Mouse (Mus musculus) olfactory bulb, adult 2 months (tissue): ENCODE measurements around the gene Tmem255b. TPM values are rescaled to one million over a fixed set of nuclear protein-coding genes. Genes with fewer than 3 reads are reported as not detected.

Source experiments
- H3K27ac ChIP-seq: fragments of 200-500 bp; 2 replicates; pipeline ENCODE4 v1.5.1; 2012; ENCODE audit warnings: low read depth, low read length; ENCODE audit not compliant: insufficient read depth
- H3K4me1 ChIP-seq: fragments of 200-500 bp; 2 replicates; pipeline ENCODE4 v1.6.1; 2012; ENCODE audit warnings: low read length; ENCODE audit not compliant: control insufficient read depth, insufficient read depth
- H3K4me3 ChIP-seq: fragments of 200-500 bp; 2 replicates; pipeline ENCODE4 v1.5.1; 2012; ENCODE audit warnings: mild to moderate bottlenecking, low read depth, low read length, moderate library complexity; ENCODE audit not compliant: insufficient read depth
- CTCF ChIP-seq: fragments of 200-500 bp; IDR thresholded peaks from 2 replicates; pipeline ENCODE4 v1.5.1; 2012; ENCODE audit warnings: low read depth, mild to moderate bottlenecking, low read length, moderate library complexity; ENCODE audit not compliant: insufficient read depth
- POLR2A ChIP-seq: fragments of 200-500 bp; IDR thresholded peaks from 2 replicates; pipeline ENCODE4 v1.6.1; 2012; ENCODE audit warnings: mild to moderate bottlenecking, low read depth, low read length, moderate library complexity; ENCODE audit not compliant: insufficient read depth
- WGBS: fragments of 180-500 bp; shearing (Covaris S2); methylation state at CpG from one replicate; pipeline ENCODE4 v1.1.7; 2018; 5-methylcytosine and 5-hydroxymethylcytosine counted together
- polyA plus RNA-seq: library from polyadenylated mRNA; stranded (reverse); fragments of >200 nt; gene quantifications from 2 replicates; pipeline ENCODE4 v1.2.4, GENCODE M21; 2012; ENCODE audit warnings: low replicate concordance; ENCODE audit not compliant: missing spikeins, insufficient read depth, insufficient read length

Tmem255b gene
- polyA plus RNA-seq, 1 experiment, result not detected

- Histone ChIP-seq H3K27ac (no peak overlapping the region), H3K4me1 (peaks cover 7% of the 10 kb centered on the region; the same call in 1 of the 2 replicates), H3K4me3 (no peak overlapping the region)
- TF ChIP-seq POLR2A, result no peak
- no peak for TF ChIP-seq CTCF
- WGBS, result 72% methylated on average over 5 of the region's 5 CpGs
Measured at GRCm38 (mm10) chr8:13513556-13514370, 78.8 kb downstream of the Tmem255b start.

GRCm38 (mm10) chr8:13516011-13516442 is 81.0 kb downstream of the Tmem255b start:
- Histone ChIP-seq H3K4me3 (no peak overlapping the region), H3K4me1 (peaks cover 7% of the 10 kb centered on the region; the same call in 1 of the 2 replicates), H3K27ac (no peak overlapping the region)
- 50% methylated on average over 7 of the region's 7 CpGs for WGBS
- TF ChIP-seq CTCF, result no peak
- TF ChIP-seq POLR2A, result no peak

- Histone ChIP-seq H3K4me1 (peaks cover 7% of the 10 kb centered on the region; the same call in 1 of the 2 replicates), H3K4me3 (no peak overlapping the region), H3K27ac (no peak overlapping the region)
- no peak for TF ChIP-seq CTCF
- no peak for TF ChIP-seq POLR2A
- 92% methylated on average over 5 of the region's 5 CpGs for WGBS
Measured at GRCm38 (mm10) chr8:13516728-13517127, 81.7 kb downstream of the Tmem255b start.

GRCm38 (mm10) chr8:13517284-13517781 is 82.3 kb downstream of the Tmem255b start:
- WGBS, result 94% methylated on average over 6 of the region's 6 CpGs
- peaks cover 7% of the 10 kb centered on the region; the same call in 1 of the 2 replicates for H3K4me1 ChIP-seq
- no peak overlapping the region for H3K27ac ChIP-seq
- TF ChIP-seq POLR2A (no peak), CTCF (no peak)
- H3K4me3 ChIP-seq, result no peak overlapping the region

Other genes starting within 250 kb of the Tmem255b start
- gene Grtp1, start 234.6 kb upstream of the Tmem255b start, polyA plus RNA-seq, result not detected in 2 replicates
- not detected in 2 replicates for gene Adprhl1, start 181.0 kb upstream of the Tmem255b start, polyA plus RNA-seq
- not detected in 2 replicates for gene Dcun1d2, start 147.1 kb upstream of the Tmem255b start, polyA plus RNA-seq
- not detected in 2 replicates for gene Tmco3, start 147.0 kb upstream of the Tmem255b start, polyA plus RNA-seq
- gene Tfdp1, start 96.4 kb upstream of the Tmem255b start, polyA plus RNA-seq, result not detected in 2 replicates
- not detected in 2 replicates for gene Atp4b, start 38.4 kb upstream of the Tmem255b start, polyA plus RNA-seq
- not detected in 2 replicates for gene Grk1, start 30.1 kb upstream of the Tmem255b start, polyA plus RNA-seq
- gene Gas6, start 59.3 kb downstream of the Tmem255b start, polyA plus RNA-seq, result not detected in 2 replicates
- not detected in 2 replicates for gene 1700029H14Rik, start 127.3 kb downstream of the Tmem255b start, polyA plus RNA-seq
- not detected in 2 replicates for gene Rasa3, start 242.4 kb downstream of the Tmem255b start, polyA plus RNA-seq